Comparison of ENCODE assay signal across 11 mouse cellular contexts in the genomic region with DNA sequence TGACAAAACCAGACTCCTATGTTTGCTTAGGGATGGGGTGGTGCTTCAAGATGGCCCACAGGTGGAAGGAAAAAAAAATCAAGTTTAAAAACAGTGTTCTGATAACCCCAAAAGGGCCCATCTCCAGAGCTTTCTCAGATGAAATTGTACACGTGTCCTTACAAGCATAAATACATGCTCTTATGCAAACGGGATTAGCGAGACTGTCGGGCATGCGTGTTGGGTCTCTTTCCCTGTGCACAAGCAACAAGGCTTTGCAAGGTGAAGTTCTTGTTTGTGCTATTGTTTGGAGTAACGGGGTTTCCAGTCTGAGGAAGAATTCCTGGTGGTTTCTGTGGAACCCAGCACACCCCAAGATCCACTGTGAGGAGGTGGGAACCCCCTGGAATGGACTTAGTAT. TPM values are rescaled to one million over a fixed set of nuclear protein-coding genes. Genes with fewer than 3 reads are reported as not detected.
A peak's percentile ranks its signal among the peaks of the same experiment; 100 is the strongest.
DNase-seq lines count a peak whose midpoint lies in the region; ATAC-seq and TF ChIP-seq lines count a peak whose summit lies in the region.
"Had no signal": no experiment of that assay in that cellular context is flagged by ENCODE, and none has a peak within 500 bp of the region (broad histone marks: within the 10 kb centered on the region; RNA-seq: fewer than 3 reads in every experiment).

No protein-coding gene starts in this region.

- H3K9me3 ChIP-seq in heart, postnatal 0 days (replicated peaks; ENCODE audit: control insufficient read depth, low read length): no peaks in the 10 kb centered on the region
- H3K9me3 ChIP-seq in midbrain, embryonic 13.5 days: no peaks in the 10 kb centered on the region
- H3K9me3 ChIP-seq in midbrain, embryonic 10.5 days (replicated peaks): no peaks in the 10 kb centered on the region
- H3K9me3 ChIP-seq in midbrain, embryonic 15.5 days: no peaks in the 10 kb centered on the region
- H3K9me3 ChIP-seq: lung, embryonic 15.5 days; midbrain, embryonic 12.5 days had no signal

- H3K4me2 ChIP-seq in heart, postnatal 0 days (ENCODE audit: low read depth, low read length): peak overlapping the region; percentile 97
- H3K4me2 ChIP-seq in midbrain, embryonic 13.5 days (replicated peaks): peak overlapping the region; percentile 97; the same call in 1 of the 2 replicates
- peak overlapping the region; percentile 96; the same call in 1 of the 2 replicates for H3K4me2 ChIP-seq in midbrain, embryonic 15.5 days

- H3K27ac ChIP-seq in heart, postnatal 0 days (ENCODE audit: low read depth): peak overlapping the region; percentile 98
- H3K27ac ChIP-seq in midbrain, embryonic 13.5 days: no peak overlapping the region
- H3K27ac ChIP-seq in midbrain, embryonic 10.5 days (replicated peaks): no peak overlapping the region
- H3K27ac ChIP-seq in midbrain, embryonic 15.5 days: no peak overlapping the region
- H3K27ac ChIP-seq: lung, embryonic 15.5 days; midbrain, embryonic 12.5 days had no signal

- WGBS in heart, postnatal 0 days: 48% methylated on average over 6 of the region's 6 CpGs
- WGBS in midbrain, embryonic 13.5 days: 66% methylated on average over 6 of the region's 6 CpGs
- 83% methylated on average over 6 of the region's 6 CpGs for WGBS in midbrain, embryonic 10.5 days
- 53% methylated on average over 6 of the region's 6 CpGs for WGBS in midbrain, embryonic 15.5 days

- ATAC-seq in heart, postnatal 0 days (ENCODE audit: insufficient read depth, low read depth): no peak
- no peak for ATAC-seq in midbrain, embryonic 13.5 days
- no peak for ATAC-seq in midbrain, embryonic 15.5 days (replicated peaks)

- peaks cover 24% of the 10 kb centered on the region for H3K4me1 ChIP-seq in heart, postnatal 0 days (ENCODE audit: control insufficient read depth, insufficient read depth)
- peaks cover 42% of the 10 kb centered on the region for H3K4me1 ChIP-seq in midbrain, embryonic 13.5 days (replicated peaks)
- peaks cover 34% of the 10 kb centered on the region for H3K4me1 ChIP-seq in midbrain, embryonic 10.5 days
- peaks cover 42% of the 10 kb centered on the region for H3K4me1 ChIP-seq in midbrain, embryonic 15.5 days

- H3K36me3 ChIP-seq in heart, postnatal 0 days (replicated peaks; ENCODE audit: control insufficient read depth, insufficient read depth, low read length): peaks cover 14% of the 10 kb centered on the region
- peaks cover 10% of the 10 kb centered on the region for H3K36me3 ChIP-seq in midbrain, embryonic 13.5 days
- peaks cover 13% of the 10 kb centered on the region for H3K36me3 ChIP-seq in midbrain, embryonic 10.5 days
- H3K36me3 ChIP-seq in midbrain, embryonic 15.5 days (replicated peaks): no peaks in the 10 kb centered on the region; the same call in 1 of the 2 replicates

- peak overlapping the region; percentile 91; the same call in 1 of the 2 replicates for H3K9ac ChIP-seq in heart, postnatal 0 days (replicated peaks; ENCODE audit: low read depth, low read length)
- no peak overlapping the region for H3K9ac ChIP-seq in midbrain, embryonic 13.5 days (replicated peaks)
- H3K9ac ChIP-seq in midbrain, embryonic 15.5 days: peak overlapping the region; percentile 71; the same call in 1 of the 2 replicates
- H3K9ac ChIP-seq: lung, embryonic 15.5 days had no signal

- TF ChIP-seq EP300 in heart, postnatal 0 days (IDR thresholded peaks at IDR 0.05; ENCODE audit: low read depth): no peak

- H3K27me3 ChIP-seq in heart, postnatal 0 days (ENCODE audit: control insufficient read depth, insufficient read depth, low read length): no peaks in the 10 kb centered on the region
- no peaks in the 10 kb centered on the region for H3K27me3 ChIP-seq in midbrain, embryonic 13.5 days
- no peaks in the 10 kb centered on the region for H3K27me3 ChIP-seq in midbrain, embryonic 10.5 days (ENCODE audit: low read depth, poor library complexity, severe bottlenecking)
- H3K27me3 ChIP-seq in midbrain, embryonic 15.5 days (replicated peaks): no peaks in the 10 kb centered on the region
- H3K27me3 ChIP-seq: lung, embryonic 15.5 days; midbrain, embryonic 12.5 days had no signal

- peak overlapping the region; percentile 71 for H3K4me3 ChIP-seq in heart, postnatal 0 days (ENCODE audit: low read depth, low read length)
- 0 out of 2 replicates have a peak overlapping the region, but pooled peaks have one; percentile 3 for H3K4me3 ChIP-seq in midbrain, embryonic 13.5 days (replicated peaks)
- no peak overlapping the region for H3K4me3 ChIP-seq in midbrain, embryonic 10.5 days
- 0 out of 2 replicates have a peak overlapping the region, but pooled peaks have one; percentile 75 for H3K4me3 ChIP-seq in midbrain, embryonic 15.5 days
- H3K4me3 ChIP-seq: erythroblast, embryonic 14.5 days had no signal

- no peak for TF ChIP-seq CTCF in heart, postnatal 0 days (IDR thresholded peaks at IDR 0.05; ENCODE audit: low read depth)

- peak; percentile 31 for DNase-seq in heart, postnatal 0 days (ENCODE audit: low spot score)
- no peak for DNase-seq in heart, postnatal 4 days
- DNase-seq in midbrain, embryonic 10.5 days (ENCODE audit: low spot score): no peak
- peak; percentile 91 for DNase-seq in skeletal muscle tissue, adult 2 months (ENCODE audit: low read depth, low spot score)
- no peak for DNase-seq in kidney, postnatal 4 days
- DNase-seq: kidney, postnatal 10 days had no signal

RNA-seq across cellular contexts. Expression of gene Tmem38a, which starts 1.6 kb away (rescaled TPM):
- total RNA-seq in heart, postnatal 0 days (2014; rRNA removed; ENCODE audit: low replicate concordance): 278 and 325 TPM in 2 replicates
- 205 and 214 TPM in 2 replicates for polyA plus RNA-seq in heart, postnatal 0 days (2015; fragmentation: Nextera tagmentation; extraction: Ambion mirVana)
- 100 to 1,000 TPM; 213 to 221 TPM for total RNA-seq in heart, postnatal 4 days (2021)
- 15.5 and 16.0 TPM in 2 replicates for polyA plus RNA-seq in midbrain, embryonic 13.5 days (2015; fragmentation: Nextera tagmentation; extraction: Ambion mirVana)
- polyA plus RNA-seq in midbrain, embryonic 10.5 days (2016; fragmentation: Nextera tagmentation; extraction: Ambion mirVana): 10.3 and 10.5 TPM in 2 replicates
- 24.5 and 27.0 TPM in 2 replicates for polyA plus RNA-seq in midbrain, embryonic 15.5 days (2015; fragmentation: Nextera tagmentation; extraction: Ambion mirVana)

RNA-seq across cellular contexts. Expression of gene Smim7, which starts 2.6 kb away (rescaled TPM):
- 101 and 108 TPM in 2 replicates for total RNA-seq in heart, postnatal 0 days (2014; rRNA removed; ENCODE audit: low replicate concordance)
- 116 and 120 TPM in 2 replicates for polyA plus RNA-seq in heart, postnatal 0 days (2015; fragmentation: Nextera tagmentation; extraction: Ambion mirVana)
- 100 to 1,000 TPM; 120 to 130 TPM for total RNA-seq in heart, postnatal 4 days (2021)
- 129 and 135 TPM in 2 replicates for polyA plus RNA-seq in midbrain, embryonic 13.5 days (2015; fragmentation: Nextera tagmentation; extraction: Ambion mirVana)
- polyA plus RNA-seq in midbrain, embryonic 10.5 days (2016; fragmentation: Nextera tagmentation; extraction: Ambion mirVana): 126 and 127 TPM in 2 replicates
- 120 and 129 TPM in 2 replicates for polyA plus RNA-seq in midbrain, embryonic 15.5 days (2015; fragmentation: Nextera tagmentation; extraction: Ambion mirVana)

RNA-seq across cellular contexts. Expression of gene Med26, which starts 25.4 kb away (rescaled TPM):
- 6.0 and 17.0 TPM in 2 replicates for total RNA-seq in heart, postnatal 0 days (2014; rRNA removed; ENCODE audit: low replicate concordance)
- polyA plus RNA-seq in heart, postnatal 0 days (2015; fragmentation: Nextera tagmentation; extraction: Ambion mirVana): 6.2 and 6.6 TPM in 2 replicates
- 1 to 10 TPM; 8.6 TPM for total RNA-seq in heart, postnatal 4 days (2021)
- 16.6 and 17.7 TPM in 2 replicates for polyA plus RNA-seq in midbrain, embryonic 13.5 days (2015; fragmentation: Nextera tagmentation; extraction: Ambion mirVana)
- polyA plus RNA-seq in midbrain, embryonic 10.5 days (2016; fragmentation: Nextera tagmentation; extraction: Ambion mirVana): 19.0 and 19.9 TPM in 2 replicates
- polyA plus RNA-seq in midbrain, embryonic 15.5 days (2015; fragmentation: Nextera tagmentation; extraction: Ambion mirVana): 19.1 and 20.3 TPM in 2 replicates

Comparison
In these comparisons a context has a peak if more than half of its experiments do, and no peak if none do; other contexts are left out.
1. DNase-seq: peak in heart, postnatal 0 days (single experiment) and skeletal muscle tissue, adult 2 months (single experiment); none in heart, postnatal 4 days (single experiment), midbrain, embryonic 10.5 days (single experiment) and kidney, postnatal 4 days (0 of 2).
2. Peak in every context shown above with its lines, with median percentiles within 50 percentile points of each other: H3K4me2 ChIP-seq.